Mouse (Mus musculus) spleen, adult 18-20 months (tissue): ENCODE results near the gene Ube2m.

Experiments
- DNase-seq, 2 experiments: peaks; one replicate each; pipeline ENCODE4 v3.0.0; 2022; ENCODE audit warnings: mixed read lengths in 2 of 2

Ube2m gene

GRCm38 (mm10) chr7:12998053-12998452 is 40.0 kb downstream of the Ube2m start, which contains the start of gene Slc27a5:
Gene Slc27a5, minus strand, starts transcription at chr7:12998192.
- DNase-seq = no peak

- DNase-seq = no peak
Measured at GRCm38 (mm10) chr7:12997230-12997629, 40.8 kb downstream of the Ube2m start.

GRCm38 (mm10) chr7:12995862-12996261 is 42.2 kb downstream of the Ube2m start:
- no peak for DNase-seq

- no peak for DNase-seq
Measured at GRCm38 (mm10) chr7:12993148-12993547, 44.9 kb downstream of the Ube2m start.

GRCm38 (mm10) chr7:12992222-12992621 is 45.9 kb downstream of the Ube2m start:
- peak in 1 of 2 experiments; percentile 39 for DNase-seq

- no peak for DNase-seq
Measured at GRCm38 (mm10) chr7:12987409-12988189, 50.5 kb downstream of the Ube2m start.

GRCm38 (mm10) chr7:12986906-12987305 is 51.2 kb downstream of the Ube2m start:
- no peak for DNase-seq

GRCm38 (mm10) chr7:12985724-12986123 is 52.4 kb downstream of the Ube2m start:
- no peak for DNase-seq
